Mouse (Mus musculus) liver, embryonic 15.5 days (tissue): Measurements from ENCODE around the gene Rdh8. TPM values are rescaled to one million over a fixed set of nuclear protein-coding genes. Genes with fewer than 3 reads are reported as not detected.
A peak's percentile ranks its signal among the peaks of the same experiment; 100 is the strongest.

Experiments
- ATAC-seq: fragments of 200-750 bp; cut with Nextera tagmentation; 2 replicates; pipeline ENCODE4 v1.8.0; 2017; ENCODE audit warnings: moderate number of reproducible peaks, mild to moderate bottlenecking, moderate library complexity; ENCODE audit not compliant: insufficient read depth
- H3K27ac ChIP-seq: fragments of 300-500 bp; sonication (generic); replicated peaks from 2 replicates; pipeline ENCODE4 v1.5.1; 2015; ENCODE audit warnings: mild to moderate bottlenecking, inconsistent platforms
- H3K27me3 ChIP-seq: fragments of 300-500 bp; sonication (generic); 2 replicates; pipeline ENCODE4 v1.6.1; 2015; ENCODE audit warnings: mild to moderate bottlenecking, inconsistent platforms
- H3K36me3 ChIP-seq: fragments of 300-500 bp; sonication (generic); replicated peaks from 2 replicates; pipeline ENCODE4 v1.6.1; 2015; ENCODE audit warnings: moderate library complexity, mild to moderate bottlenecking, inconsistent platforms
- H3K4me1 ChIP-seq: fragments of 300-500 bp; sonication (generic); replicated peaks from 2 replicates; pipeline ENCODE4 v1.6.1; 2015; ENCODE audit warnings: inconsistent platforms
- H3K4me2 ChIP-seq: fragments of 300-500 bp; sonication (generic); 2 replicates; pipeline ENCODE4 v1.6.1; 2015; ENCODE audit warnings: moderate library complexity, mild to moderate bottlenecking, inconsistent platforms
- H3K4me3 ChIP-seq: fragments of 300-500 bp; sonication (generic); replicated peaks from 2 replicates; pipeline ENCODE4 v1.5.1; 2015; ENCODE audit warnings: mild to moderate bottlenecking, inconsistent platforms
- H3K9ac ChIP-seq: fragments of 300-500 bp; sonication (generic); 2 replicates; pipeline ENCODE4 v1.6.1; 2015; ENCODE audit warnings: moderate library complexity, mild to moderate bottlenecking, inconsistent platforms
- H3K9me3 ChIP-seq: fragments of 300-500 bp; sonication (generic); replicated peaks from 2 replicates; pipeline ENCODE4 v1.6.1; 2016; ENCODE audit warnings: inconsistent platforms
- WGBS: fragments of 180-500 bp; shearing (Covaris S2); methylation state at CpG from one replicate; pipeline ENCODE4 v1.1.7; 2015; ENCODE audit warnings: mixed read lengths; ENCODE audit not compliant: insufficient replicate concordance; 5-methylcytosine and 5-hydroxymethylcytosine counted together
- polyA plus RNA-seq: library from polyadenylated mRNA; unstranded; fragments of >200 nt; fragmentation: Nextera tagmentation; extraction: Ambion mirVana; gene quantifications from 2 replicates; pipeline ENCODE4 v1.2.1, GENCODE M21; 2015

Gene Rdh8
- polyA plus RNA-seq, 1 experiment from 2014 or later = not detected

DNA sequence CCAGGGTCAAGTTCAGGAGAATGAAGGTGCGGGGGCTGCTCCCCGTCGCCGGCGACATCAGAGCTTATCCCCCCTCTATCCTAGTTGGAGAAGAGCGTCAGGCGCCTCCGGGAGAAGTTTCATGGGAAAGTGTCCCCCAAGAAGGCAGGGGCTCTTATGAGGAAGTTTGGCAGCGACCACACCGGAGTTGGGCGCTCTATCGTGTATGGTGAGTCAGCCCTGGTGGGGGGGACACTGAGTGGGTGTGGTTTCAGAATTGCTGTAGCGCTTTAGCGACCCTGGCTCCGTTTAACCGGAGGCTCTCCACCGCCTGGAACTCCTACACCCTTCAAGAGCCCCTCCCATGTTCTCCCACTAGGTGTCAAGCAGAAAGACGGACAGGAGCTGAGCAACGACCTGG is 50.9 kb downstream of the Rdh8 start:
- peaks cover 37% of the 10 kb centered on the region for H3K27me3 ChIP-seq
- peak overlapping the region; percentile 76 for H3K4me2 ChIP-seq
- peaks cover 13% of the 10 kb centered on the region; the same call in 1 of the 2 replicates for H3K4me1 ChIP-seq
- 0 out of 2 replicates have a peak, but pooled peaks cover 7% of the 10 kb centered on the region for H3K36me3 ChIP-seq
- H3K9ac ChIP-seq = no peak overlapping the region; the same call in 1 of the 2 replicates
- WGBS = 7% methylated on average over 19 of the region's 19 CpGs
- no peaks in the 10 kb centered on the region for H3K9me3 ChIP-seq
- H3K4me3 ChIP-seq = peak overlapping the region; percentile 63
- no peak overlapping the region for H3K27ac ChIP-seq
- ATAC-seq = no peak

DNA sequence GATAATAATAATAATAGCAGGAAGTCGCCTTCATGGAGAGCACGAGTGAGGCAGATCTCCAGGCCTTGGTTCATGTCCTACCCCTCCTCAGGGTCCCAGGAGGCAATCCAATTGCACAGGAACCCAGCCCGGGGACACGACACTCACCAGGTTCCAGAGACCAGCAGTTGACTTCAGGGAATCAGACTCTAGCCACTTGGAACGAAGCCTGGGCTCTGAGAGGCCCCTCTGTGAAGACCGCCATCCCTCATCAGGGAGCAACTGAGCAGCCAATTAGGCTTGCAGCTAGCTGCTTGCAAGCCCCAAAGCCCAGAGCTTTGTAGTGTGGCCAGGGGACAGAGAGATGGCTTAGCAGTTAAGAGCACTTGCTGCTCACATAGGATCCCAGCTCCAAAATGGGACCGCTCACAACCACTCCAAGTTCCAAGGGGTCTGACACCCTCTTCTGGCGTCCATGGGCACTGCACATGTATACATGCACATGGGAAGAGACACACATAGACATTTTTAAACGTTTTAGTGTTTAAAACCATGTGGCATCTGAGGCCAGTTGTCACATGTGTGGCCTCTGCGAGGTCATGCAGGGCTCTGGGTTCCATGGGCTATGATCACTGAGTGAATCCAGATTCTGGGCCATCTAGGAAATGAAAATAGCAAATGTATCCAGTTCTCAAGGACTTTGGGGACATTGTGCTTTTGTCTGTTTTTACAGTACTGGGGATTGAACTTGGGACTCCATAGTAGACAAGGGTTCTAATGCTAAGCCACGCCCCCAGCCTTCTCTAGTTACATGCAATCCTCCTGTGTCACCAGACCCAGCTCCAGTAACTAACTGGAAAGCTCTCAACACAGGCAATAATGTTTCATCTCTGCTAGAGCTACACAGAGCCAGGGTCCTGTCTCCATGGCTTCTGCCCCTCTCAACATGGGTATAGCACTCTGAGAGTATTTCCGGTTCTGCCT is 52.2 kb downstream of the Rdh8 start:
- no peak overlapping the region for H3K27ac ChIP-seq
- 63% methylated on average over 12 of the region's 12 CpGs for WGBS

GRCm38 (mm10) chr9:20872991-20873390 is 54.7 kb downstream of the Rdh8 start:
- ATAC-seq = no peak
- H3K27ac ChIP-seq = no peak overlapping the region
- 0 out of 2 replicates have a peak, but pooled peaks cover 7% of the 10 kb centered on the region for H3K36me3 ChIP-seq
- H3K27me3 ChIP-seq = peaks cover 21% of the 10 kb centered on the region
- no peak overlapping the region for H3K9ac ChIP-seq
- no peaks in the 10 kb centered on the region for H3K9me3 ChIP-seq
- H3K4me2 ChIP-seq = no peak overlapping the region
- H3K4me1 ChIP-seq = peaks cover 23% of the 10 kb centered on the region
- WGBS = 70% methylated on average over 10 of the region's 10 CpGs
- H3K4me3 ChIP-seq = no peak overlapping the region

More for the DNA sequence above, 52.2 kb downstream of the Rdh8 start:
- no peak for ATAC-seq
- Histone ChIP-seq H3K27me3 (peaks cover 37% of the 10 kb centered on the region), H3K9ac (no peak overlapping the region), H3K4me3 (no peak overlapping the region), H3K9me3 (no peaks in the 10 kb centered on the region), H3K4me2 (no peak overlapping the region), H3K36me3 (0 out of 2 replicates have a peak, but pooled peaks cover 7% of the 10 kb centered on the region), H3K4me1 (peaks cover 13% of the 10 kb centered on the region; the same call in 1 of the 2 replicates)

GRCm38 (mm10) chr9:20873521-20873920 is 55.2 kb downstream of the Rdh8 start:
- no peak for ATAC-seq
- peaks cover 16% of the 10 kb centered on the region for H3K27me3 ChIP-seq
- H3K4me2 ChIP-seq = no peak overlapping the region
- WGBS = 72% methylated on average over 12 of the region's 12 CpGs
- no peaks in the 10 kb centered on the region for H3K9me3 ChIP-seq
- 0 out of 2 replicates have a peak, but pooled peaks cover 7% of the 10 kb centered on the region for H3K36me3 ChIP-seq
- H3K9ac ChIP-seq = no peak overlapping the region
- H3K4me3 ChIP-seq = no peak overlapping the region
- H3K27ac ChIP-seq = no peak overlapping the region
- peaks cover 23% of the 10 kb centered on the region for H3K4me1 ChIP-seq

GRCm38 (mm10) chr9:20875021-20875790 is 56.9 kb downstream of the Rdh8 start:
- no peak overlapping the region for H3K4me2 ChIP-seq
- no peak overlapping the region for H3K27ac ChIP-seq
- H3K9ac ChIP-seq = no peak overlapping the region
- H3K36me3 ChIP-seq = 0 out of 2 replicates have a peak, but pooled peaks cover 5% of the 10 kb centered on the region
- no peak overlapping the region for H3K4me3 ChIP-seq
- 70% methylated on average over 23 of the region's 23 CpGs for WGBS
- H3K9me3 ChIP-seq = no peaks in the 10 kb centered on the region
- peaks cover 30% of the 10 kb centered on the region for H3K4me1 ChIP-seq
- no peak for ATAC-seq
- no peaks in the 10 kb centered on the region for H3K27me3 ChIP-seq

Other genes with a start within 250 kb of the Rdh8 start
- gene Zfp846, start 237.2 kb upstream of the Rdh8 start, polyA plus RNA-seq = 1.9 and 2.2 TPM in 2 replicates
- gene Ubl5, start 175.6 kb upstream of the Rdh8 start, polyA plus RNA-seq = 181 and 228 TPM in 2 replicates
- gene Fbxl12, start 173.7 kb upstream of the Rdh8 start, polyA plus RNA-seq = 4.5 and 4.9 TPM in 2 replicates
- gene Pin1, start 166.4 kb upstream of the Rdh8 start, polyA plus RNA-seq = 23.1 and 23.5 TPM in 2 replicates
- 0.20 and 0.30 TPM in 2 replicates for gene Olfm2, start 72.2 kb upstream of the Rdh8 start, polyA plus RNA-seq
- gene Col5a3, start 3.4 kb upstream of the Rdh8 start, polyA plus RNA-seq = 0.24 and 0.29 TPM in 2 replicates
- gene A230050P20Rik, start 50.1 kb downstream of the Rdh8 start, polyA plus RNA-seq = 5.0 and 7.0 TPM in 2 replicates
- gene Angptl6, start 61.2 kb downstream of the Rdh8 start, polyA plus RNA-seq = 9.1 and 10.6 TPM in 2 replicates
- gene Ppan, start 69.7 kb downstream of the Rdh8 start, polyA plus RNA-seq = 55.0 and 61.3 TPM in 2 replicates
- 178 and 180 TPM in 2 replicates for gene Eif3g, start 80.1 kb downstream of the Rdh8 start, polyA plus RNA-seq
- gene Dnmt1, start 141.4 kb downstream of the Rdh8 start, polyA plus RNA-seq = 54.5 and 59.1 TPM in 2 replicates
- 4.2 and 4.8 TPM in 2 replicates for gene S1pr2, start 158.3 kb downstream of the Rdh8 start, polyA plus RNA-seq
- 62.1 and 66.9 TPM in 2 replicates for gene Mrpl4, start 184.2 kb downstream of the Rdh8 start, polyA plus RNA-seq
- 10.2 and 11.3 TPM in 2 replicates for gene Icam1, start 197.5 kb downstream of the Rdh8 start, polyA plus RNA-seq
- gene Icam4, start 210.9 kb downstream of the Rdh8 start, polyA plus RNA-seq = 195 and 201 TPM in 2 replicates
- 0.25 and 0.43 TPM in 2 replicates for gene Icam5, start 213.6 kb downstream of the Rdh8 start, polyA plus RNA-seq
- 0.63 TPM in 1 of 2 replicates, not detected in the other for gene Zglp1, start 248.6 kb downstream of the Rdh8 start, polyA plus RNA-seq